Mouse (Mus musculus) gastrocnemius, adult 2 months (tissue): ENCODE results near the gene Hfm1. TPM values are rescaled to one million over a fixed set of nuclear protein-coding genes. Genes with fewer than 3 reads are reported as not detected.

Source experiments
- DNase-seq: peaks from one replicate; pipeline ENCODE4 v3.0.0; 2022
- H3K27ac ChIP-seq: fragments of 200-600 bp; 2 replicates; pipeline ENCODE4 v1.8.1; 2022; ENCODE audit warnings: mild to moderate bottlenecking
- H3K4me3 ChIP-seq: fragments of 200-600 bp; 2 replicates; pipeline ENCODE4 v1.8.1; 2022; ENCODE audit warnings: mild to moderate bottlenecking, moderate library complexity
- CTCF ChIP-seq: fragments of 200-600 bp; IDR thresholded peaks from 2 replicates; pipeline ENCODE4 v1.8.1; 2022; ENCODE audit warnings: antibody characterized with exemption, mild to moderate bottlenecking, moderate library complexity
- intact Hi-C: fragments of 180-260 bp; cut with DNase I; formaldehyde crosslinking; loops from one replicate; pipeline ENCODE4 v1.15.1; 2025
- total RNA-seq, 2 experiments: library from RNA; stranded (reverse); gene quantifications; 2 replicates each; pipeline ENCODE4 v1.2.3; 2021

Gene Hfm1
- total RNA-seq, 2 experiments from 2014 or later: not detected

DNA sequence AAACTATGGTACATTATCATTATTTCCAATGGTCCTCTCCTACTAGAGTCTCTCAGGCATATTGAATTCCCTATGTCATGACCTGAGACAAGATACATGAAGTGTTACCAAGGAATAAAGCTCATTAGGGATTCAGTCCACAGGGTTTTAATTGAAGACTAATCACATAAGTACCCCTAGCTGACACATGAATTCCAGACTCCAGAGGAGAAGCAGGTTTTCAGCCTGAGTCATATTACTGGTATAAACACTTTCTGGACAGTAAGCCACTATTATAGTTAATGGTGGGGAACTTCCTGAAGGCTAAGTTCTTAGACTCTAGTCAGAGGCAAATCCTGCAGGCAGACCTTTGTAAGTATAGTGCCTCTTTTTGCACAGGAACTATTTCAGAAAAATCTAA is 6.8 kb downstream of the Hfm1 start:
- Histone ChIP-seq H3K4me3 (no peak overlapping the region), H3K27ac (no peak overlapping the region)
- no peak for TF ChIP-seq CTCF
- intact Hi-C loops: no loop called here
- DNase-seq: no peak

DNA sequence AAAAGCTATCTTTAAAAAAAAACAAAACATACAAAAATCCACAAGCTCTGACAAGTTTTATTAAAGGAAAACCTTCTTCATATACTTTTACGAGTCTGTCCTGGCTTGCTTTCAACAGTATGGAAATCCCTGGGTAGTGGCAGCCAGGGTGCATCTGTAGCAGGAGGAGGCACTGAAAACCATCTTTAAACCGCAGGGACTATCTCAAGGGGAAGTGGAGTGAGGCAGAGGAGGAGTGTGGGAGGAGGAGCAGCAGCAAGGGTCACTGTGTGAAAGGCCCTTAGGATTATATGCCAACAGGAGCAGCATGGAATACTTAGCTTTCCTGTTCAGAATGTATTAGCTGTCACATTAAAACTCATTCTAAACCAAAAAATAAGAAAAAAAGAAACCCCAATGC is 29.2 kb downstream of the Hfm1 start:
- intact Hi-C loops: no loop called here
- Histone ChIP-seq H3K27ac (no peak overlapping the region), H3K4me3 (no peak overlapping the region)
- no peak for DNase-seq
- TF ChIP-seq CTCF: no peak

DNA sequence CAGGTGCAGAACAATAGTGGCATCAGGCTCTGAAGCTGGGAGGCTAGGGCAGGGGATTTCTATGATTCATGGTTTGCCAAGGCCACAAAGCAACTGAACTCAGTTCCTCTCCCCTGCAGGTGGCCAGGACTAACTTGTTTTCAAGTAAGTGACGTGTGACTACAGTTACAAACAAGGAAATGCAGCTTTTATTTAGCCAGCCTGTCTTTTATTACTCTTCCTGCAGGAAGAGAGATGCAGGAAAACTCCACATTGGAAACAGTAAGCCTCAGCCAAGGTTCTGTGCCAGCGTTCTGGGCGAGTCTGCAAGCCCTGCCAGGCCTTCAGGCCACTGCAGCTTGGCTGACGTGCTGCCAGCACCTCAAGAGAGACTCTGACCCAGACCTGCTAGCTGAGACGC is 34.3 kb downstream of the Hfm1 start:
- DNase-seq: peak; percentile 76
- intact Hi-C loops: no loop called here
- TF ChIP-seq CTCF: no peak
- Histone ChIP-seq H3K27ac (no peak overlapping the region), H3K4me3 (no peak overlapping the region)

DNA sequence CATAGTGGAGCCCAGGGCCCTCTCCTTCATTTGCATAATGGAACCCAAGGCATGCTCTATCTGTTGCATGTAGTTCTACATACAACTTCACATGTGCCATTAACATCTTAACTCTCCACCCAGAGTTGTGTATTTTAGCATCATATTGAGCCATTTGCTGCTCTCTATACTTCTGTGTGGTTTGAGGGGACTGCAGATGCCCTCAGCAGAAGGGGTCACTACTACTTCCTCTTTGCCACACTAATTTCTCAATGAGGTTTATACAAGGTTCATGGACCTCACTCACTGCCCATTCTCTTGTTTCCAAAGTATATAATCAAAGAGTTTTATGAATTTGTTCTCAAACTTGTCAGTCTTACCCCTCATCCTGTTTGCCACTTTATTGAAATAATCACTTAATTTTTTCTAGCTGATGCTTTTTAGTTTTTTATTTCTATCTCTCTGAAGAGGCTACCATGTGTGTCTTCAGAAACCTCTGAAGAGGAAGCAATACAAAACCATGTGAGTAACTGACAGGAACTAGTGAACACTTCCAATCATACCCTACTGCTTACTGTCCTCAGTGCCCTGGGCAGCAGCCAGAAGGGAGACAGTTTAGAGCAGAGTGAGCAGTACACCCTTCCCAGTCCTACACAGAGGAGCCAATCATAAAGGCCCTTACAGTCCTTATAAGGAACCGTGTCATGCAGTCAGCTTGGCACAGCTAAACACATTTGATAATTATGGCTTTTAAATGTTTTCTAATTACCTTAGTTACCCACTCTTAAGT is 38.6 kb downstream of the Hfm1 start:
- TF ChIP-seq CTCF: no peak
- H3K4me3 ChIP-seq: no peak overlapping the region
- intact Hi-C loops: no loop called here
- H3K27ac ChIP-seq: no peak overlapping the region
- no peak for DNase-seq

DNA sequence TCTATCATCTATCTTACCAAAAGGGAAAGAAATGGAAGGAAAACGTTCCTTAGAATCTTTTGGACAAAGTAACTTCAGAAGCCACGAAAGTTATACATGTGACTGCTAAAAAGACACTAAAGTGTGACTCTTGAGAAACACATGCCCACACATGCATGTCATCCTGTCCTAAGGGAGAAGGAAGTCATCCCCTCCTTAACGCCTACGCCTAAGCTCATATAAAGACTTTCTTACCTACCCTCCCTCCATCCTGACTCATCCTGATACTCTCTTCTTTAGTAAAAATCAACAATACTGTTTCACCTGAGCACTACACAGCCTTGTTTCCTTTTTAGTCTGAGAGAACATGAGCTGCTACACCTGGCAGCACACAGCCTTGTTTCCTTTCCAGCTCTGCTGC is 40.6 kb downstream of the Hfm1 start:
- no peak for TF ChIP-seq CTCF
- Histone ChIP-seq H3K27ac (no peak overlapping the region), H3K4me3 (no peak overlapping the region)
- intact Hi-C loops: no loop called here
- DNase-seq: no peak

DNA sequence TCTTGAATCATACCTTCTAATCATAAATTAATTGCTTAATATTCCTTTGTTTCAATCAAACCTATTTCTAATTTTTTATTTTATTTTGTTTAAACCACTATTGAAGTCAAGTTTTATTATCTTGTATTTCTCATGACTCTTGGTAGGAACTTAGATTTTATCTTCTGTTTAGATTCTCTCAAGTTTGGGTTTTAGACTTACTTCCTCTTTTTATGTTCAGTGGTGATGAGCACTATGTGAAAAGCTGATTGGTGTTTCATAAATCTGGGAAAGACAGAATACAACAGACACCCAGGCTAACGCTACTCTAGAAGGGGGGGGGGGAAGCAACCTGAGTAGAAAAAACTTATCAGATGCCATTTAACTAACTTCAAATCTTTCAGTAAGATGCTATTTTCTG is 49.7 kb downstream of the Hfm1 start:
- TF ChIP-seq CTCF: no peak
- DNase-seq: no peak
- Histone ChIP-seq H3K27ac (no peak overlapping the region), H3K4me3 (no peak overlapping the region)
- intact Hi-C loops: no loop called here

DNA sequence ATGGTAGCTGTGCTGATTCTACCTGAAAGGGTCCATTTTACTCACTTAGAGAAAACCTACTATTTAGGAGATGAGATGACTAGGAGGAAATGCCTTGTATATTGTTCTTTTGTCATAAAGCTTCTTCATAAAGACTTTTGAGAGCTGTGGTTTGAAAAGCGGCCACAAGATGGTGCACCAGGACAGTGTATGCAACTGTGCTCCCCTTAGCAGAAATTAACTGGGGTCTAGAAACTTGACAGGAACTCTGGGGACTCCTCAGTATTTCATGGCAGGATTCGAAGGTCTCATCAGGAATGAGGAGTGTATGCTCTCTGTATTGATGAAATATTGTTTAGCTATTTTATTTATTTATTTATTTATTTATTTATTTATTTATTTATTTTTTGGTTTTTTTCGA is 65.7 kb downstream of the Hfm1 start:
- no peak overlapping the region for H3K27ac ChIP-seq
- TF ChIP-seq CTCF: peak; percentile 86
- H3K4me3 ChIP-seq: no peak overlapping the region
- intact Hi-C loops: loop anchor here (2.0 to 10.0 kb wide), 2 partner anchors 134 to 460 kb away; no protein-coding TSS in a partner anchor
- peak; percentile 48 for DNase-seq

DNA sequence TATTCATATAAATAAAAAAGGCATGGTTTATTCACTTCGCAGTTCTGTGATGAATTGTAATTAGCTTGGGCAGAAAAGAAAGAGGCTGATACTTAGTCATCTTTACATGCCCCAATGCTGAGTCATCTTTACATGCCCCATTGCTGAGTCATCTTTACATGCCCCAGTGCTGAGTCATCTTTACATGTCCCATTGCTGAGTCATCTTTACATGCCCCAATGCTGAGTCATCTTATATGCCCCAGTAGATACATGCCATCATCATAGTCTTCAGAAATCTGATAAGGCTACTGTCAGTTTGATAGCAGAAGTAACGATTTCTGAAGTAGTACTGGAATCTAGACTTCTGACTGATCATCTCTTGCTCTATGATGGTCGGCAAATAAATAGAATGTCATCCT is 72.8 kb downstream of the Hfm1 start:
- H3K27ac ChIP-seq: no peak overlapping the region
- intact Hi-C loops: no loop called here
- H3K4me3 ChIP-seq: no peak overlapping the region
- DNase-seq: no peak
- no peak for TF ChIP-seq CTCF

DNA sequence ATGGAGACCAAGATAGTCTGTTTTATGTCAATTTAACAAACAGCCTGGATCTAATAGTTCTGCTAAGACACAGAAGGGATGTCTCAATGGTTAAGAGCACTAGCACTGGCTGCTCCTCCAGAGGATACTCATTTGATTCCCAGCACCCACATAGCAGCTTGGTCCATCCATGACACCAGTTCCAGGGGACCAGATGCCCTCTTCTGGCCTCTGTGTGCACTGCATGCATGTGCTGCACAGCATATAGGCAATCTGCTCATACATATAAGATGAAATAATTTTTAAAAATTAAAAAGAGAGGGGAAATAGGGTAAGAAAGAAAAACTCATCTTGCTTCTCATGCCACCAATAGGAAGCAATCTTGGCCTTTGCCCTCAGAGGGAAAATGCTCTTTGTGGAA is 79.1 kb downstream of the Hfm1 start:
- intact Hi-C loops: no loop called here
- TF ChIP-seq CTCF: no peak
- H3K4me3 ChIP-seq: no peak overlapping the region
- DNase-seq: no peak
- H3K27ac ChIP-seq: no peak overlapping the region

DNA sequence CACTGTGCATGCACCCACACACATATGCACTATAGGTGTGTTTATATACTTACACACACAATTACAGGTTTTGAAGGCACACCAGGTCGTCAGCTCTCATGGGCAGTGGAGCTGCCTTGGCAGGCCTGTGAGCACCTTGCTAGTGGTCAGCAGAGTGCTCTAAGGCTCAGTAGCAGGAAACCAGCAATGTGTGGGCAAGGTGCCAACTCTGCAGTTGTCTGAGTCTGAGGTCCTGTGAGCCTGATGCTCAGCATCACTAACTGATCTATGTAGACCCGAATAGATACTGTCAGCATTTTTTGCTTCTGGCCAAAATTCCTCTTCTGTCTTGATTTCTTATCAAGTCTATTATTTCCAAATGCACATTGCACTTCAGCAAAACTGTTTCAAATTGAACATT is 82.2 kb downstream of the Hfm1 start:
- peak; percentile 26 for DNase-seq
- intact Hi-C loops: no loop called here
- Histone ChIP-seq H3K4me3 (no peak overlapping the region), H3K27ac (no peak overlapping the region)
- no peak for TF ChIP-seq CTCF

DNA sequence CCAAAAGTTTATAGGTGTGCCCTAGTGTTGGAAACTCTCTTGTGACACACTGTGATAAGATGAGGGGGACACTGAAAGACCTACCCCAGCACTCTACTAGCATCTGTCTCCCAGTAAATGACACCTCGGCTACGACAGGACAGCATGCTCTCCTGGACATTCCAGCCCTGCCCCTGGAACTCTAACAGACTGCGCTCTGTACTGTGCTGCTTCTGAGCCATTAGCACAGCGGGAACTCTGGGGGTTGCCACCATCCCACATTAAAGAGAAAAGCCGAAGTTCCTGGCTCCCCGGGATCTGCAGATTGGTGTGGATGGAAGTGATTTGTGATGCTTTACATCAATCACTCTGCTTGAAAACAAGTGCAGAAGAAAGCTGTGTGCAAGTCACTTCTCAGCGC is 93.1 kb downstream of the Hfm1 start:
- intact Hi-C loops: no loop called here
- H3K27ac ChIP-seq: no peak overlapping the region
- DNase-seq: no peak

DNA sequence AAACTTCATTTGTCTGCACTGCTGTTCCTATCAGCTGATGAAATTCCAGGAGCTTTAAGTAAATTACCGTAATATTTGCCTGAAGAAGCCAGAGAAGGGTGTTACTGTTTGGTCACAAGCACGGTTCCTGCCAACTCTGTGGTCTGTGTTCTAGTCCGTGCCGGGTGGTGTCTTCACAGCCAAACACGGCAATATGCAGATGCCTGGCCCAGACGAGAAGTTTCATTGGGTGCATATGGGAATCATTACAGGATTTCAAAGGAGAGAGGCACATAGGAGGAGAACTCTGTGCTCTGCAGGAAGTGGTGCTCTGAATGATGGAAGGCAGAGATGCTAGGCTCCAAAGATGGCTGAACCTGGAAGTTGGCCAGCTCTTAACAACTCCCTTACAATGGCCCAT is 94.7 kb downstream of the Hfm1 start:
- Histone ChIP-seq H3K27ac (no peak overlapping the region), H3K4me3 (no peak overlapping the region)
- intact Hi-C loops: no loop called here
- no peak for DNase-seq
- no peak for TF ChIP-seq CTCF

More for the DNA sequence above, 93.1 kb downstream of the Hfm1 start:
- TF ChIP-seq CTCF: no peak
- H3K4me3 ChIP-seq: no peak overlapping the region

DNA sequence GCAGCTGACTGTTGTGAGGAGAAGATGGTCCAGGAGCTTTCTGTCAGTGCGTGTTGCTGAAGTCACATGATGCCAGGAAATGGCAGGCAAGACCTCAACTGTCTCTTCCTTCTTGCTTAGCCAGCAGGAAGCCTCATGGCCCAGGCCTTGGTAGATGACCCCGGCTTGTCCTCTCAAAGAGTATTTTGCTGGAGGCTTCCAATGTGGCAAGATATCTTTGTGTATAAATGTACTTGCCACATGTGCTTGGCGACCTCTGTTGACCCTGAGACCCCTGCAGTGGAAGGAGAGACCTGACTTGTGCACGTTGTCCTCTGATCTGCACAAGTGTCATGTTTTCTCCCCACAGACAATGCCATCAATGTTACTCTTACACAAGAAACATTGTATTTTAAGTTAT is 95.3 kb downstream of the Hfm1 start:
- TF ChIP-seq CTCF: no peak
- no peak overlapping the region for H3K27ac ChIP-seq
- no peak for DNase-seq
- H3K4me3 ChIP-seq: no peak overlapping the region
- intact Hi-C loops: no loop called here

DNA sequence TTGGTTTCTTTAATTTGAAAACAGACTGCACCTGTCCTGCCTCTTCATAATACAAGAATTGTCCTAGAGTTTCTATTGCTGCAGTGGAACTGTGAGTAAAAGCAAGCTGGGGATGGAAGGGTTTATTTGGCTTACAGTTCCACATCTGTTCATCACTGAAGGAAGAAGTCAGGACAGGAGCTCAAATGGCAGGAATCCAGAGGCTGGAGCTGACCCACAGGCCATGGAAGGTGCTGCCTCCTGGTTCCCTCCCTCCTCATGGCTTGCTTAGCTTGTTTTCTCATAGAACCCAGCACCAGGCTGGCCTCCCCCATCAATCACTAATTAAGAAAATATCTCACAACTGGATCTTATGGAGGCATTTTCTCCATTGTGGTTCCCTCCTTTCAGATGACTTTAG is 99.4 kb downstream of the Hfm1 start:
- intact Hi-C loops: no loop called here
- Histone ChIP-seq H3K27ac (no peak overlapping the region), H3K4me3 (no peak overlapping the region)
- DNase-seq: no peak
- no peak for TF ChIP-seq CTCF
